Mouse (Mus musculus) limb, embryonic 12.5 days (tissue): ENCODE data around the gene Yipf6. TPM values are rescaled to one million over a fixed set of nuclear protein-coding genes. Genes with fewer than 3 reads are reported as not detected.
"Not testable (repeated sequence)": the region's sequence is repeated elsewhere in the genome, so short reads cannot be mapped to it uniquely, and the experiment has no call there.

Source experiments
- ATAC-seq: fragments of 200-750 bp; cut with Nextera tagmentation; 2 replicates; pipeline ENCODE4 v1.8.0; 2017; ENCODE audit warnings: low read depth, moderate TSS enrichment; ENCODE audit not compliant: insufficient number of reproducible peaks, insufficient read depth, low FRiP score, low TSS enrichment
- H3K27ac ChIP-seq: fragments of 300-500 bp; sonication (generic); 2 replicates; pipeline ENCODE4 v1.5.1; 2016; ENCODE audit warnings: mild to moderate bottlenecking, moderate library complexity
- H3K27me3 ChIP-seq: fragments of 300-500 bp; sonication (generic); 2 replicates; pipeline ENCODE4 v1.6.1; 2016; ENCODE audit warnings: mild to moderate bottlenecking, moderate library complexity
- H3K36me3 ChIP-seq: fragments of 300-500 bp; sonication (generic); 2 replicates; pipeline ENCODE4 v1.6.1; 2016; ENCODE audit warnings: mild to moderate bottlenecking, moderate library complexity
- H3K4me1 ChIP-seq: fragments of 300-500 bp; sonication (generic); replicated peaks from 2 replicates; pipeline ENCODE4 v1.6.1; 2016
- H3K4me2 ChIP-seq: fragments of 300-500 bp; sonication (generic); 2 replicates; pipeline ENCODE4 v1.6.1; 2016; ENCODE audit warnings: mild to moderate bottlenecking, moderate library complexity
- H3K4me3 ChIP-seq: fragments of 300-500 bp; sonication (generic); replicated peaks from 2 replicates; pipeline ENCODE4 v1.5.1; 2016; ENCODE audit warnings: mild to moderate bottlenecking
- H3K9ac ChIP-seq: fragments of 300-500 bp; sonication (generic); replicated peaks from 2 replicates; pipeline ENCODE4 v1.6.1; 2016; ENCODE audit warnings: mild to moderate bottlenecking, moderate library complexity
- H3K9me3 ChIP-seq: fragments of 300-500 bp; sonication (generic); 2 replicates; pipeline ENCODE4 v1.6.1; 2016; ENCODE audit warnings: mild to moderate bottlenecking, moderate library complexity
- WGBS: fragments of 180-500 bp; shearing (Covaris S2); methylation state at CpG from one replicate; pipeline ENCODE4 v1.1.7; 2016; 5-methylcytosine and 5-hydroxymethylcytosine counted together
- polyA plus RNA-seq: library from polyadenylated mRNA; unstranded; fragments of >200 nt; fragmentation: Nextera tagmentation; extraction: Ambion mirVana; gene quantifications from 2 replicates; pipeline ENCODE4 v1.2.1, GENCODE M21; 2016

Yipf6 gene
- polyA plus RNA-seq, 1 experiment from 2014 or later: 16.9 TPM

DNA sequence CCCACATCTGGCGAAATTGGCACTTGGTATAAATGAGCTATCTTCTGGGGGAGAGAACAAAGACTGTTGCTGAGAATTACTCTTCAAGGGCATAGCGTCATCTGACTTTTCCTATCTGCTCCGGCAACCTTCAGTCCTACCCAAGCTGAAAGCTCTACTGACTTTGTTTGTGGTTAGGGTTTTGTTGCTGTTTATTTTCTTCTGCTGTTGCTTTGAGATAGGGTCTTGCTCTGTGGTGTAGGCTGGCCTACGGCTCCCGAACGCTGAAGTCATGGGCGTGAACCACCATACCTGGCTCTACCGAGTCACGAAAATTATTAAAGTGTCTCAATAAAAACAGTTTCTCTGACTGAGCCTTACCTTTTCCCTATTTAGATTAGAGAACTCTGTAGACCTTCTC is 22.2 kb downstream of the Yipf6 start:
- Histone ChIP-seq H3K27me3 (peaks cover 6% of the 10 kb centered on the region; the same call in 1 of the 2 replicates), H3K4me1 (no peaks in the 10 kb centered on the region), H3K4me2 (no peak overlapping the region), H3K36me3 (no peaks in the 10 kb centered on the region), H3K4me3 (no peak overlapping the region), H3K9ac (no peak overlapping the region), H3K27ac (no peak overlapping the region), H3K9me3 (no peaks in the 10 kb centered on the region)
- 85% methylated on average over 9 of the region's 9 CpGs for WGBS
- no peak for ATAC-seq

DNA sequence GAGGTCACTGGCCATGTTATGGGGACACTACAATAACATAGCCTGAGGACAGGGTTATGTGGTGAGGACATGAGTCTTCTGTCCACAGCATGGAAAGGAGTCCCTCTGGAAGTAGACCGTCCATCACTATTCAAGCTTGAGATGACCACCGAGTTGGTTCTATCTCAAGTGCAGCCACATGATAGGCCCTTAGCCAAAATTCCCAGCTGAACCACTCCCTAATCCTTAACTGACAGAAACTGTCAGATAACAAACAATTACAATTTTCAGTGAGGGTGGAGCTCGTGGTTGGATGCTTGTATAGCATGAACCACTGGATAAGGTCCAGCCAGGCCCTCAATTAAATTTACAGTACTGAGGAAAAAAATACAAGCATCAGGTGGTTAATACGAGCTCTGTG is 22.9 kb downstream of the Yipf6 start:
- WGBS: 77% methylated on average over 4 of the region's 4 CpGs
- no peak overlapping the region for H3K4me2 ChIP-seq
- no peak overlapping the region for H3K4me3 ChIP-seq
- no peaks in the 10 kb centered on the region for H3K36me3 ChIP-seq
- ATAC-seq: no peak
- peaks cover 6% of the 10 kb centered on the region; the same call in 1 of the 2 replicates for H3K27me3 ChIP-seq
- H3K27ac ChIP-seq: no peak overlapping the region
- H3K4me1 ChIP-seq: no peaks in the 10 kb centered on the region
- no peaks in the 10 kb centered on the region for H3K9me3 ChIP-seq
- H3K9ac ChIP-seq: no peak overlapping the region

DNA sequence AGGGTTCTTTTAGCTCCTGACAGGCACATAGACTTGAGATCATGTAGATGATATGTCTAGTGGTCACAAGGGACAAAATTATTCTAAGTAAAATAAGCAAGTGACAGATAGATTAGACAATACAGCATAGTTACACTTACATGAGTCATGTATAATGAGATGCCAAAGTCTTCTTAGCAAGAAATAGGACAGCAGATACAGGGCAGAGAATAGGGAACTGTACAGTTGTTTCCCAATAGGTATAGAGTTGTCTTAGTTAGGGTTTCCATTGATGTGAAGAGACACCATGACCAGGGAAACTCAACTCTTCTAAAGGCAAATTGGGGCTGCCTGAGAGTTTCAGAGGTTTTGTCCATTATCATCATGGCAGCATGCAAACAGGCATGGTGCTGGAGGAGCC is 27.6 kb downstream of the Yipf6 start:
- Histone ChIP-seq H3K4me2 (no peak overlapping the region), H3K27ac (no peak overlapping the region), H3K36me3 (no peaks in the 10 kb centered on the region), H3K27me3 (peaks cover 8% of the 10 kb centered on the region; the same call in 1 of the 2 replicates), H3K4me3 (no peak overlapping the region), H3K9me3 (no peaks in the 10 kb centered on the region), H3K9ac (no peak overlapping the region), H3K4me1 (no peaks in the 10 kb centered on the region)
- ATAC-seq: no peak

DNA sequence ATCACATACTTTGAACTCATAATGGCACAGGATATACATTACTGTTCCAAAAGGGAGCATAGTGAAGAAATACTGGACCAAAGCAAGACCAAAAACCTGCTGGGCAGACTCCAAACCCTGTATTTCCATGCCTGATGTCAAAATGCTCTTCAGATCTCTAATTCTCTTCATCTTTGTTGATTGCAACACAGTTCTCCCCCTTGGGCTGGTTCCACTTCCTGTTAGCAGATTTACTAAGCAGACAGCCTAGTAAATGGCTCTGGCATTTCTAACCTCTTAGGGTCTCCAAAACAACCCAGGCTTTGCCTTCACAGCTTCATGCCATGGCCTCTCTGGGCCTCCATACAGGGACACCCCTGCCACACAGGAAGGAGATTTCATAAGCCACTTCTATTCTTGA is 28.4 kb downstream of the Yipf6 start:
- H3K4me2 ChIP-seq: no peak overlapping the region
- no peak overlapping the region for H3K4me3 ChIP-seq
- no peaks in the 10 kb centered on the region for H3K4me1 ChIP-seq
- no peaks in the 10 kb centered on the region for H3K9me3 ChIP-seq
- H3K36me3 ChIP-seq: no peaks in the 10 kb centered on the region
- peaks cover 3% of the 10 kb centered on the region; the same call in 1 of the 2 replicates for H3K27me3 ChIP-seq
- no peak for ATAC-seq
- H3K9ac ChIP-seq: no peak overlapping the region
- H3K27ac ChIP-seq: no peak overlapping the region

DNA sequence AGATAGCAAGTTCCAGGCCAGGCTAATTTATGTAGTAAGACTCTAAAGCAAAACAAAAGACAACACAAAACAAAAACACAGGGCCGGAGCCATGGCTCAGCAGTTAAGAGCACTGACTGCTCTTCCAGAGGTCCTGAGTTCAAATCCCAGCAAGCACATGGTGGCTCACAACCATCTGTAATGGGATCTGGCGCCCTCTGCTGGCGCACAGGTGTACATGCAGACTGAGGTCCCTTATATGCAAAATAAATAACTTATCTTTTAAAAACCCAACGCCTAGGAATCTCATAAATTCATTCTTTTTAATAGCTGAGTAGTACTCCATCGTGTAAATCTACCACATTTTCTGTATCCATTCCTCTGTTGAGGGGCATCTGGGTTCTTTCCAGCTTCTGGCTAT is 50.5 kb downstream of the Yipf6 start:
- H3K27ac ChIP-seq, H3K4me3 ChIP-seq, H3K9me3 ChIP-seq, H3K36me3 ChIP-seq, H3K4me1 ChIP-seq, H3K4me2 ChIP-seq, ATAC-seq, H3K9ac ChIP-seq: not testable (repeated sequence)
- peaks cover 20% of the 10 kb centered on the region for H3K27me3 ChIP-seq
- 50% methylated on average over 5 of the region's 5 CpGs for WGBS

DNA sequence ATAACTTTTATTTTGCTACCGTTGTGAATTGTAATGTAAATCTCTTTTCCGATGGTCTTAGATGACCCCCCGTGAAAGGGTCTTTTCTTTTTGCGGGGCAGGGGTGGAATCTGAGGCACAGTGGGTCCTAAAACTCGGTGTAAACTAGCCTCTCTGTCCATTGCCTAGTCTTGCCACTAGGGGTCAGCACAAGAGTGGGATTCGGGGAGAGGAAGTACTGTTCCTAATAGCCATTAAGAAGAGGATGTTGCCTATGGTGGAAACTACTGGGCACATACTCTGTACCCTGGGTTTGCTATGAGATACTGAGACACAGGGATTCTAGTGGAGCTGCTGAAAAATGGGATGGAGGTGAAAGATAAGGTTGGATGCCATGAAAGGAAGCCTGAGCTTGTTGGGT is 53.5 kb downstream of the Yipf6 start:
- no peaks in the 10 kb centered on the region for H3K9me3 ChIP-seq
- no peak overlapping the region for H3K9ac ChIP-seq
- peaks cover 12% of the 10 kb centered on the region; the same call in 1 of the 2 replicates for H3K27me3 ChIP-seq
- H3K4me3 ChIP-seq: no peak overlapping the region
- H3K27ac ChIP-seq: no peak overlapping the region
- ATAC-seq: no peak
- H3K4me1 ChIP-seq: no peaks in the 10 kb centered on the region
- no peak overlapping the region for H3K4me2 ChIP-seq
- WGBS: 40% methylated on average over 6 of the region's 6 CpGs
- H3K36me3 ChIP-seq: no peaks in the 10 kb centered on the region

Other genes with a start within 250 kb of the Yipf6 start
- gene Ophn1, start 45.3 kb upstream of the Yipf6 start, polyA plus RNA-seq: 18.5 TPM in 2 replicates
- 6.7 and 8.3 TPM in 2 replicates for gene Stard8, start 66.9 kb downstream of the Yipf6 start, polyA plus RNA-seq
- 58.3 and 62.7 TPM in 2 replicates for gene Efnb1, start 199.8 kb downstream of the Yipf6 start, polyA plus RNA-seq